Mouse (Mus musculus): ENCODE measurements around the gene Fam234b. TPM values are rescaled to one million over a fixed set of nuclear protein-coding genes. Genes with fewer than 3 reads are reported as not detected.
A peak's percentile ranks its signal among the peaks of the same experiment; 100 is the strongest.

The Fam234b gene
- polyA plus RNA-seq, 1 experiment: 6.3 TPM

GRCm38 (mm10) chr6:135182925-135183324 lies 14.9 kb upstream of the Fam234b start:
- Histone ChIP-seq H3K27me3 (ENCODE audit: control insufficient read depth, insufficient read depth, insufficient read length) (no peaks in the 10 kb centered on the region), H3K4me3 (no peak overlapping the region), H3K79me2 (ENCODE audit: control insufficient read depth, insufficient read depth) (no peaks in the 10 kb centered on the region), H3ac (ENCODE audit: control insufficient read depth, insufficient read length) (no peak overlapping the region), H3K36me3 (ENCODE audit: control insufficient read depth, insufficient read depth) (no peaks in the 10 kb centered on the region), H3K4me2 (ENCODE audit: low read depth) (no peak overlapping the region)
- TF ChIP-seq TCF3 (IDR thresholded peaks at IDR 0.05; ENCODE audit: insufficient read length, low read depth): no peak
- TF ChIP-seq MYOD1 (IDR thresholded peaks at IDR 0.05; ENCODE audit: control insufficient read depth in 1 of 3, insufficient read length in 2 of 3, low read depth in 2 of 3): no peak
- TF ChIP-seq POLR2A (IDR thresholded peaks at IDR 0.05; ENCODE audit: insufficient read length, low read depth): no peak
- no peak for TF ChIP-seq MAX (IDR thresholded peaks at IDR 0.05; ENCODE audit: low read depth)
- TF ChIP-seq MYOG (IDR thresholded peaks at IDR 0.05; ENCODE audit: control insufficient read depth in 1 of 3, insufficient read depth in 1 of 3, insufficient read length in 2 of 3, low read depth in 2 of 3): no peak
- TF ChIP-seq CEBPB (IDR thresholded peaks at IDR 0.05; ENCODE audit: insufficient read depth, poor library complexity, severe bottlenecking): no peak

DNA sequence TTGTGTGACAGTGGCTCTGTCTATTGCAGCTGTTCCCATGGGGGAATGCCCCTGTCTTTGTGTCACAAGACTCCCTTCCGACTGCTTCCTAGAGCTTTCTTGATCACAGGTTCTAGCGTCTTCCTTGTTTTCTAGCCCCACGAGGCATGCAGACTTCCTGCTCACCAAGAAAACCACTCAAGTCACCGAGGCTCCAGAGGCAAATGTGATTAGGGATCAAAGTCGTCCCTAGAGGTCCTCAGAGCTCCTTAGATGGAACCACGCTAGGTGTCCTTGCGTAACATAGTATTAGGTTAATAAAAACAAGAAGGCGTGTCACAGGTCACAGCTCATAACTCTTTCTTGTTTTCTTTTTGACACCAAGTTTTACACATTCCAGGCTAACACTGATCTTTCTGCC lies 13.8 kb upstream of the Fam234b start:
- Histone ChIP-seq H3ac (ENCODE audit: control insufficient read depth, insufficient read length) (no peak overlapping the region), H3K4me3 (no peak overlapping the region), H3K79me2 (ENCODE audit: control insufficient read depth, insufficient read depth) (no peaks in the 10 kb centered on the region), H3K4me2 (ENCODE audit: low read depth) (no peak overlapping the region), H3K36me3 (ENCODE audit: control insufficient read depth, insufficient read depth) (no peaks in the 10 kb centered on the region), H3K27me3 (ENCODE audit: control insufficient read depth, insufficient read depth, insufficient read length) (no peaks in the 10 kb centered on the region)
- TF ChIP-seq REST (IDR thresholded peaks at IDR 0.05; ENCODE audit: insufficient read depth, insufficient read length) (no peak), MYOG (IDR thresholded peaks at IDR 0.05; ENCODE audit: control insufficient read depth in 1 of 3, insufficient read depth in 1 of 3, insufficient read length in 2 of 3, low read depth in 2 of 3) (no peak), TCF12 (IDR thresholded peaks at IDR 0.05; ENCODE audit: insufficient read depth, poor library complexity, severe bottlenecking) (no peak), E2F4 (IDR thresholded peaks at IDR 0.05; ENCODE audit: insufficient read depth) (no peak), POLR2AphosphoS2 (IDR thresholded peaks at IDR 0.05; ENCODE audit: insufficient read length, low read depth) (no peak)

- peak overlapping the region; percentile 84 for H3K4me2 ChIP-seq (ENCODE audit: low read depth)
- no peaks in the 10 kb centered on the region for H3K79me2 ChIP-seq (ENCODE audit: control insufficient read depth, insufficient read depth)
These were observed 10.5 kb upstream of the Fam234b start for GRCm38 (mm10) chr6:135187076-135187917.

DNA sequence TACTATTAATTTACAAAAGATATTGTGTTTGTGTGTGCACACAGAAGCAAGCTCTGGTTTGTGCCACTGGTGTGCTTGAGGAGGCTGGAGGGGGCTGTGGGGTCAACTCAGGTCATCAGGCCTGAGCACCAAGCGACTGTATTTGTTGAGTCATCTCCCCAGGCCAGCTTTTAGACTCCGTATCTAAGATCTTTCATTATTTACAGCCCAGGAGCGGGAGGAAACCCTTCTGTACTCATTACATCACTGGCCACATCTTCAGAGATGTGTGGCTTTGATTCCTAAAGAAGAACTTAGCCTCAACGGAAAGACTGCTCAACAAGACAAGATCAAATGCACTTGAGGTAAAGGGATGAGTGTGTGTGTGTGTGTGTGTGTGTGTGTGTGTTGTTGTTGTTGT lies 9.1 kb upstream of the Fam234b start:
- TF ChIP-seq POLR2A (IDR thresholded peaks at IDR 0.05; ENCODE audit: insufficient read length, low read depth) (no peak), USF1 (IDR thresholded peaks at IDR 0.05; ENCODE audit: low read depth) (no peak), MAX (IDR thresholded peaks at IDR 0.05; ENCODE audit: low read depth) (no peak), TCF3 (IDR thresholded peaks at IDR 0.05; ENCODE audit: insufficient read length, low read depth) (no peak), TCF12 (IDR thresholded peaks at IDR 0.05; ENCODE audit: insufficient read depth, poor library complexity, severe bottlenecking) (no peak)

More at GRCm38 (mm10) chr6:135187076-135187917, 10.5 kb upstream of the Fam234b start:
- no peak overlapping the region for H3K4me3 ChIP-seq
- TF ChIP-seq USF1 (IDR thresholded peaks at IDR 0.05; ENCODE audit: low read depth) (peak; percentile 69), POLR2A (IDR thresholded peaks at IDR 0.05; ENCODE audit: insufficient read length, low read depth) (no peak), CEBPB (IDR thresholded peaks at IDR 0.05; ENCODE audit: insufficient read depth, poor library complexity, severe bottlenecking) (0 out of 2 replicates have a peak, but pooled peaks have one; percentile 60), TCF12 (IDR thresholded peaks at IDR 0.05; ENCODE audit: insufficient read depth, poor library complexity, severe bottlenecking) (no peak), SRF (IDR thresholded peaks at IDR 0.05; ENCODE audit: control insufficient read depth, insufficient read length, low read depth) (no peak), REST (IDR thresholded peaks at IDR 0.05; ENCODE audit: insufficient read depth, insufficient read length) (no peak)
- no peaks in the 10 kb centered on the region for H3K27me3 ChIP-seq (ENCODE audit: control insufficient read depth, insufficient read depth, insufficient read length)
- no peaks in the 10 kb centered on the region for H3K36me3 ChIP-seq (ENCODE audit: control insufficient read depth, insufficient read depth)
- H3ac ChIP-seq (ENCODE audit: control insufficient read depth, insufficient read length): no peak overlapping the region

DNA sequence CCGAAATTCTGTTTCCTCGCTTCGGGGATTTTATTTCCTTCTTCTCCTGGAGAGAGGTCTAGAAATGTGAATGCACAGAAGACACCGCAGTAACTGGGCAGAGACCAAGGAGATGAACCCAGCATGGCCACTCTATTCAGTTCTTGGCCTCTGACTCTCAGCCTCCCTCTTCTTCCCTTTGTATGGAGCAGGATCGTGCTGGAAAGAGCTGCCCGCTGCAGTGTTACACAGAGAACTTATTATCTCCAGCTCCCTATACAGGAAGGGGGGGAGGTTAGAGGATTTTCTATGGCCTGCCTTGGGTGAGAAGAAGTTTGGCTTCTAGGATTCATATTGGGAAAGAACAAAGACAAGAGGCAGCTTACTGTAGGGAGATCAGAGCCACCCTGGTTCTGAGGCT lies 7.7 kb upstream of the Fam234b start:
- H3K4me2 ChIP-seq (ENCODE audit: low read depth): no peak overlapping the region
- H3K79me2 ChIP-seq (ENCODE audit: control insufficient read depth, insufficient read depth): no peaks in the 10 kb centered on the region
- TF ChIP-seq POLR2AphosphoS2 (IDR thresholded peaks at IDR 0.05; ENCODE audit: insufficient read length, low read depth): no peak
- TF ChIP-seq MYOG (IDR thresholded peaks at IDR 0.05; ENCODE audit: control insufficient read depth in 1 of 3, insufficient read depth in 1 of 3, insufficient read length in 2 of 3, low read depth in 2 of 3): no peak
- TF ChIP-seq SRF (IDR thresholded peaks at IDR 0.05; ENCODE audit: control insufficient read depth, insufficient read length, low read depth): no peak
- no peak for TF ChIP-seq MAX (IDR thresholded peaks at IDR 0.05; ENCODE audit: low read depth)
- TF ChIP-seq E2F4 (IDR thresholded peaks at IDR 0.05; ENCODE audit: insufficient read depth): no peak
- no peak for TF ChIP-seq TCF3 (IDR thresholded peaks at IDR 0.05; ENCODE audit: insufficient read length, low read depth)
- TF ChIP-seq REST (IDR thresholded peaks at IDR 0.05; ENCODE audit: insufficient read depth, insufficient read length): no peak
- no peak for TF ChIP-seq TCF12 (IDR thresholded peaks at IDR 0.05; ENCODE audit: insufficient read depth, poor library complexity, severe bottlenecking)
- TF ChIP-seq USF1 (IDR thresholded peaks at IDR 0.05; ENCODE audit: low read depth): no peak
- TF ChIP-seq POLR2A (IDR thresholded peaks at IDR 0.05; ENCODE audit: insufficient read length, low read depth): no peak
- no peak for TF ChIP-seq CEBPB (IDR thresholded peaks at IDR 0.05; ENCODE audit: insufficient read depth, poor library complexity, severe bottlenecking)
- TF ChIP-seq MYOD1 (IDR thresholded peaks at IDR 0.05; ENCODE audit: control insufficient read depth in 1 of 3, insufficient read length in 2 of 3, low read depth in 2 of 3): no peak

More for the DNA sequence above, 9.1 kb upstream of the Fam234b start:
- no peaks in the 10 kb centered on the region for H3K36me3 ChIP-seq (ENCODE audit: control insufficient read depth, insufficient read depth)
- H3ac ChIP-seq (ENCODE audit: control insufficient read depth, insufficient read length): no peak overlapping the region
- no peaks in the 10 kb centered on the region for H3K27me3 ChIP-seq (ENCODE audit: control insufficient read depth, insufficient read depth, insufficient read length)
- H3K79me2 ChIP-seq (ENCODE audit: control insufficient read depth, insufficient read depth): no peaks in the 10 kb centered on the region
- H3K4me2 ChIP-seq (ENCODE audit: low read depth): peak overlapping the region; percentile 34
- no peak overlapping the region for H3K4me3 ChIP-seq

More for the DNA sequence above, 7.7 kb upstream of the Fam234b start:
- Histone ChIP-seq H3K36me3 (ENCODE audit: control insufficient read depth, insufficient read depth) (no peaks in the 10 kb centered on the region), H3K4me3 (no peak overlapping the region), H3K27me3 (ENCODE audit: control insufficient read depth, insufficient read depth, insufficient read length) (no peaks in the 10 kb centered on the region), H3ac (ENCODE audit: control insufficient read depth, insufficient read length) (no peak overlapping the region)

Data from myocyte (in vitro differentiated cells).